Mouse (Mus musculus) stomach, postnatal 0 days (tissue): ENCODE results near the gene Tenm2.

ENCODE experiments used
- CTCF ChIP-seq: IDR thresholded peaks from 2 replicates; pipeline ENCODE4 v1.5.1; 2016; ENCODE audit warnings: antibody characterized with exemption, low read depth, mild to moderate bottlenecking, moderate library complexity
- EP300 ChIP-seq: optimal IDR thresholded peaks from 2 replicates; pipeline ENCODE3; 2016; ENCODE audit warnings: antibody characterized with exemption

GRCm38 (mm10) chr11:35995310-35995709 is 1240.5 kb downstream of the Tenm2 start:
- peak; percentile 62 for TF ChIP-seq CTCF
- TF ChIP-seq EP300: no peak
